Mouse (Mus musculus) cerebellum, postnatal 4 days (tissue): ENCODE data around the gene Gpat3.
A peak's percentile ranks its signal among the peaks of the same experiment; 100 is the strongest.

Source experiments
- DNase-seq, 2 experiments: peaks; one replicate each; pipeline ENCODE4 v3.0.0; 2022; ENCODE audit warnings: low spot score in 2 of 2, mixed read lengths in 1 of 2

The Gpat3 gene

GRCm38 (mm10) chr5:100914989-100915388 lies 69.5 kb downstream of the Gpat3 start:
- DNase-seq = peak in 1 of 2 experiments; percentile 12

DNA sequence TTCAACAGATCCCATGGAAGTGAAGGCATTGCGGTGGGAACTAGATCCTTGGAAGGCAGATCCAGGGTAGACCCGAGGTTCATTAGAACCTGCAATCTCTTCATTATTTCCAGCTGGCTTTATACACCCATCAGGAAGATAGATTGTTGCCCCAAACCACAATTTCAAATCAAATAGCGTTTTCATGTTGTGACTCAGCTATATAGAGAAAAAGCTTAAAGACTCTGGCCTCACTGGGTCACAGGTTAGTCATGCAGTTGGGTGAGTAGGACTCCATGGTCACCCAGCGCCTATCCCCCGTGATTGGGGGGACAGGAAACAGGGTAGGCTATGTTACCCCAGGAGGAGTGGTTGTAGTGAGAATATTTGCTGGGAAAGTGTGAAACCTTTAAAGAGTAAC lies 69.9 kb downstream of the Gpat3 start:
- no peak for DNase-seq

- DNase-seq = no peak
Measured at GRCm38 (mm10) chr5:100916416-100916815, 70.9 kb downstream of the Gpat3 start.

DNA sequence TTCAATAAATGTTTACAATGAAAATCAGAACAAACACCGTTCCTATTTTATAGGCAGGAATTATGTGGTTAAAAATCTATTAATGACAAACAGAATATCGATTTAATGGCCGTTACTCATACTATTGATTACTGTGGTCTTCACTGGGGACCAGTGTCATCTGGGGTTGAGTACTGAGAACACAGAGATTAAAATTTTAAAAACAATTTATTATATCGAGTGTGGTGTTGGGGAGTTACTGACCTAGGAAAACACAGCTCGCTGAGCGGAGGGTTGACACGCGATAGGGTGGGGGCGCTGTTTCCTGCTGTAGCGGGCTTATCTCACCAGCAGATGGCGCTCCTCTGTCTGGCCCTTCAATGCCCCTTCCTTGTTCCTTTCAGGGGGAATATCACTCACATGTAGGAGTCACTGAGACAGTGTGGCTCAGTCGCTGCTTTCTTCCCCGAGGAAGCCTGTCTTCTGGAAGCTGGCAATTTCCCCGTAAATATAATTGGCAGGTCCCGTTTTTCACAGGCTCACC lies 71.8 kb downstream of the Gpat3 start:
- DNase-seq = peak; percentile 49 to 80

GRCm38 (mm10) chr5:100919069-100919468 lies 73.6 kb downstream of the Gpat3 start:
- DNase-seq = peak in 1 of 2 experiments; percentile 48

GRCm38 (mm10) chr5:100929698-100930097 lies 84.2 kb downstream of the Gpat3 start:
- DNase-seq = no peak

GRCm38 (mm10) chr5:100943716-100944115 lies 98.2 kb downstream of the Gpat3 start:
- no peak for DNase-seq

GRCm38 (mm10) chr5:100945336-100945735 lies 99.8 kb downstream of the Gpat3 start:
- no peak for DNase-seq
